Mouse (Mus musculus) bone marrow, adult 2 months (tissue): ENCODE measurements around the gene Miip. TPM values are rescaled to one million over a fixed set of nuclear protein-coding genes. Genes with fewer than 3 reads are reported as not detected.

Experiments
- H3K27ac ChIP-seq: fragments of 200-500 bp; 2 replicates; pipeline ENCODE4 v1.5.1; 2012; ENCODE audit warnings: low read depth, mild to moderate bottlenecking, control low read depth, inconsistent platforms, low read length; ENCODE audit not compliant: control insufficient read depth, poor library complexity, insufficient read depth
- H3K4me1 ChIP-seq: fragments of 200-500 bp; 2 replicates; pipeline ENCODE4 v1.6.1; 2011; ENCODE audit warnings: low read length; ENCODE audit not compliant: control insufficient read depth, insufficient read depth
- H3K4me3 ChIP-seq: fragments of 200-500 bp; replicated peaks from 2 replicates; pipeline ENCODE3; 2011; ENCODE audit warnings: mild to moderate bottlenecking, low read depth, low read length, control low read depth; ENCODE audit not compliant: control insufficient read depth
- CTCF ChIP-seq: fragments of 200-500 bp; IDR thresholded peaks from 2 replicates; pipeline ENCODE4 v1.5.1; 2011; ENCODE audit warnings: low read length, control low read depth; ENCODE audit not compliant: control insufficient read depth, insufficient read depth
- POLR2A ChIP-seq: fragments of 200-500 bp; IDR thresholded peaks from 2 replicates; pipeline ENCODE4 v1.6.1; 2011; ENCODE audit warnings: low read depth, mild to moderate bottlenecking, control low read depth, low read length, borderline replicate concordance; ENCODE audit not compliant: control insufficient read depth
- WGBS: fragments of 180-500 bp; shearing (Covaris S2); methylation state at CpG from one replicate; pipeline ENCODE4 v1.1.7; 2018; 5-methylcytosine and 5-hydroxymethylcytosine counted together
- polyA plus RNA-seq: library from polyadenylated mRNA; stranded (reverse); fragments of >200 nt; gene quantifications from 2 replicates; pipeline ENCODE4 v1.2.4, GENCODE M21; 2011; ENCODE audit warnings: low replicate concordance; ENCODE audit not compliant: missing spikeins, insufficient read depth, insufficient read length

The Miip gene
- polyA plus RNA-seq, 1 experiment: 129 TPM

- Histone ChIP-seq H3K27ac (no peak overlapping the region), H3K4me1 (no peaks in the 10 kb centered on the region), H3K4me3 (no peak overlapping the region)
- 80% methylated on average over 3 of the region's 3 CpGs for WGBS
- TF ChIP-seq POLR2A: no peak
- no peak for TF ChIP-seq CTCF
Observed at GRCm38 (mm10) chr4:147897348-147897747, 28.7 kb upstream of the Miip start.

DNA sequence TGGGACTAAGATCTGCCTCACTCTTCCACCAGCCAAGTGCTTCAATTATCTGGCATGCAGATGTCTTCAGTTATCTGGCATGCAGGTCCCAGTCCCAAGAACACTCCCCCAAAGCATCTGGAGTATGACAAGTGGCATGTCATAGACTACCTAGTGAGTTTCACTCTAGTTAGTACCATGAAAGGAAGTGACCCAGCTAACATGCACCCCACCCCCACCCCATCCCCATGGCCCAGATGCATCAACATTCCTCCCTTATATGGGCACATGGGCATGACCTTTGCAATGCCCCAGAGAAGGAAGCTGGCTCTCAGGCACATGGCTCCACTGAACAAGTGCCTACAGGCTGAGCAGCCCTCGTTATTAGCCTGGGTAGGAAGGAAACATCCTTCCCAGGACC lies 27.8 kb upstream of the Miip start:
- H3K4me3 ChIP-seq: no peak overlapping the region
- no peaks in the 10 kb centered on the region for H3K4me1 ChIP-seq

GRCm38 (mm10) chr4:147895815-147896330 lies 27.3 kb upstream of the Miip start:
- 70% methylated on average over 4 of the region's 4 CpGs for WGBS

More for the DNA sequence above, 27.8 kb upstream of the Miip start:
- 15% methylated on average over 1 of the region's 1 CpGs for WGBS
- H3K27ac ChIP-seq: no peak overlapping the region
- no peak for TF ChIP-seq CTCF
- no peak for TF ChIP-seq POLR2A

DNA sequence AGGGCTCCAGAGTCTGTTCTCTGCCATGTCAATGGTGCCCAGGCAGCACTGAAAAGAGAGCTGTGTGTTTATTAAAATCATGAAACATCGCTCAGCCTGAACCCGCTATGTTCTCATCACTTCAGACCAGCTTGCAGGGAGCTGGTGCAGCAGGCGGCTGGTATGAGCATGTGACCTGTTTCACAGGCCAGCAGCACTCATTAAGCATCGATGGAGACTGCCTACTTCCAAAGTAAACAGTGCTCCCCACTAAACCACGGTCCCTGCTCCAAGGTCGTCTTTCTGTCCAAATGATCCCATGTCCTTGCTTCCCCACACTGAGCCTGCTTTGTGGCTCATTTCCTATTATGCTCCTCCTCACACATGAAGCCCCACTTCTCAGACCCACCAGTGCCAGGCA lies 21.7 kb upstream of the Miip start:
- H3K27ac ChIP-seq: no peak overlapping the region
- TF ChIP-seq POLR2A (no peak), CTCF (no peak)
- WGBS: 90% methylated on average over 6 of the region's 6 CpGs

More at GRCm38 (mm10) chr4:147895815-147896330, 27.3 kb upstream of the Miip start:
- Histone ChIP-seq H3K4me3 (no peak overlapping the region), H3K27ac (no peak overlapping the region), H3K4me1 (no peaks in the 10 kb centered on the region)
- TF ChIP-seq POLR2A (no peak), CTCF (no peak)

DNA sequence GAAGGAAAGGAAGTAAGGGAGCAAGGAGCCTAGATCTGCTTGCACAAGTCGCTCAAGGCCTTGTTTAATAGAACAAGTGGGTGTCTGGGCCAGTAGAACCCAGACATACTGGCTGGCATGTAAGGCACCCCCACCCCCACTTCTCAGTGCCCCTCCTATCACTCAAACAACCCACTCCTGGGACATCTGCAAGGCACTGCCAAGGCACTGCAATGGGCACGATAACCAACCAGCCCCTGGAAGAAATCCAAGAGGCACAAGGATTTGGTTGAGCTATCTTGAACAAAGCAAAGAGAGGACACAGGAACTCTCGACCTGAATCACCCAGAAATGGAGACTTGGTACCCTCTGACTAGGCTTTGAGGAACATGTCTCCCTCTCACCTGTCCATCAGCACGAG lies 19.6 kb upstream of the Miip start:
- TF ChIP-seq POLR2A (no peak), CTCF (no peak)
- Histone ChIP-seq H3K4me3 (no peak overlapping the region), H3K4me1 (no peaks in the 10 kb centered on the region), H3K27ac (no peak overlapping the region)
- WGBS: 76% methylated on average over 4 of the region's 4 CpGs

More for the DNA sequence above, 21.7 kb upstream of the Miip start:
- Histone ChIP-seq H3K4me1 (no peaks in the 10 kb centered on the region), H3K4me3 (no peak overlapping the region)

- Histone ChIP-seq H3K4me3 (no peak overlapping the region), H3K27ac (no peak overlapping the region), H3K4me1 (no peaks in the 10 kb centered on the region)
- TF ChIP-seq POLR2A (no peak), CTCF (no peak)
- WGBS: 87% methylated on average over 7 of the region's 7 CpGs
Observed at GRCm38 (mm10) chr4:147887277-147887676, 18.7 kb upstream of the Miip start.

DNA sequence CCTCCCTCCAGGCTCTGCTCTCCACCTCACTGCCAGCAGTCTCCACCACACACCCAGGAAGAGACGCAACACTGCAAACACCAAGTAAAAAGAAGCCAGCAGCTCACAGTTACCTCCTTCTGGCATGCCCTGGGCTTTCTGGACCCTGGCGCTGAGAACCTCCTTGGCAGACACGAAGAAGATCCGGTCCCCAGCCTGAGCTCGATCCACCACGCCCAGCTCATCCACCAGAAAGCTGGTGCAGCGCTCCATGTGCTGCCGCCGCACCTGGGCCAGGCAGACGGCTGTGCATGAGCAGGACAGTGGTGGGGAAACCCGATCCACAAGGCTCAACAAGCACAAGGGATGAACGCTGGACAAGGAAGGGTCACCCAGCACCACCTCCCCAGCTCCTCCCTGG lies 17.5 kb upstream of the Miip start:
- H3K4me1 ChIP-seq: no peaks in the 10 kb centered on the region
- no peak overlapping the region for H3K27ac ChIP-seq
- 92% methylated on average over 12 of the region's 12 CpGs for WGBS

GRCm38 (mm10) chr4:147884138-147884537 lies 15.5 kb upstream of the Miip start:
- no peaks in the 10 kb centered on the region for H3K4me1 ChIP-seq
- no peak overlapping the region for H3K27ac ChIP-seq
- WGBS: 90% methylated on average over 3 of the region's 3 CpGs
- H3K4me3 ChIP-seq: no peak overlapping the region
- TF ChIP-seq CTCF (no peak), POLR2A (no peak)

More for the DNA sequence above, 17.5 kb upstream of the Miip start:
- TF ChIP-seq CTCF (no peak), POLR2A (no peak)
- no peak overlapping the region for H3K4me3 ChIP-seq

- H3K4me3 ChIP-seq: no peak overlapping the region
- no peaks in the 10 kb centered on the region for H3K4me1 ChIP-seq
- WGBS: 90% methylated on average over 6 of the region's 6 CpGs
- TF ChIP-seq POLR2A (no peak), CTCF (no peak)
- H3K27ac ChIP-seq: no peak overlapping the region
Observed at GRCm38 (mm10) chr4:147883041-147883440, 14.4 kb upstream of the Miip start.

DNA sequence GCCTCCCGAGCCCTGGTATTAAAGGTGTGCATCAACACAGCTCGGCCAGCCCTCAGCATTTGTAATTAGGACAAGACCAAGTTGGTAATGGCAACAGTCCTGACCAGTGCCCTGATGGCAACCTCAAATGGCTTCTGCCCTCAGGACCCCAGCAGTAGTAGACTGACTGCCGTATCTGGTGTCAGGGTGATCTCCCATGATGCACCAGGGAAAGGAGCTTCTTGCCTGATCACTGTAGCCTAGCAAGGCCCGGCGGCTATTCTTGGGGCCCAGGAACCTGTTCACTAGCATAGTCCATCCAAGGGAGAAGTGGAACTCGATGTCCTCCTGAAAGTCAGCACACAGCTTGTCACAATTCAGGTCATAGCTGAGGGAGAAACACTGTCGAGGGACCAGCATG lies 13.2 kb upstream of the Miip start:
- TF ChIP-seq POLR2A: no peak
- no peak for TF ChIP-seq CTCF
- 92% methylated on average over 7 of the region's 7 CpGs for WGBS
- no peak overlapping the region for H3K27ac ChIP-seq
- H3K4me1 ChIP-seq: no peaks in the 10 kb centered on the region
- H3K4me3 ChIP-seq: no peak overlapping the region
